In genomic region chr10:10544955-10545354, GRCm38 (mm10) we compare ENCODE assay signal across 33 mouse cellular contexts.
"Had no signal": no experiment of that assay in that cellular context is flagged by ENCODE, and none has a peak within 500 bp of the region (broad histone marks: within the 10 kb centered on the region; RNA-seq: fewer than 3 reads in every experiment).

No protein-coding gene starts in this region.

- H3K4me3 ChIP-seq: limb, embryonic 10.5 days; limb, embryonic 12.5 days; limb, embryonic 13.5 days; limb, embryonic 15.5 days; liver, embryonic 12.5 days; liver, embryonic 13.5 days; liver, embryonic 15.5 days; lung, embryonic 15.5 days; megakaryocyte, embryonic 14.5 days; midbrain, embryonic 10.5 days; midbrain, embryonic 12.5 days; midbrain, embryonic 13.5 days; midbrain, embryonic 15.5 days; myocyte; neural tube, embryonic 12.5 days; neural tube, embryonic 13.5 days had no signal

- H3K27me3 ChIP-seq: limb, embryonic 12.5 days; limb, embryonic 13.5 days; limb, embryonic 15.5 days; liver, embryonic 12.5 days; liver, embryonic 13.5 days; liver, embryonic 15.5 days; lung, embryonic 15.5 days; megakaryocyte, embryonic 14.5 days; midbrain, embryonic 12.5 days; midbrain, embryonic 13.5 days; midbrain, embryonic 15.5 days; neural tube, embryonic 12.5 days; neural tube, embryonic 13.5 days had no signal

- DNase-seq: left cerebral cortex, postnatal 4 days; liver; liver, embryonic 13.5 days; liver, postnatal 0 days; lung, adult 18-20 months; lung, adult 2 months; lung, embryonic 14.5 days; lung, postnatal 10 days; lung, postnatal 14 days; lung, postnatal 36 days; lung, postnatal 4 days; midbrain, embryonic 14.5 days had no signal

- H3K36me3 ChIP-seq: limb, embryonic 10.5 days; limb, embryonic 13.5 days; liver, embryonic 12.5 days; liver, embryonic 13.5 days; liver, embryonic 15.5 days; lung, embryonic 15.5 days; midbrain, embryonic 10.5 days; midbrain, embryonic 12.5 days; midbrain, embryonic 13.5 days; midbrain, embryonic 15.5 days; neural tube, embryonic 12.5 days; neural tube, embryonic 13.5 days had no signal

- H3K9ac ChIP-seq: limb, embryonic 12.5 days; limb, embryonic 13.5 days; limb, embryonic 15.5 days; liver, embryonic 12.5 days; liver, embryonic 13.5 days; liver, embryonic 14.5 days; liver, embryonic 15.5 days; liver, postnatal 0 days; lung, embryonic 14.5 days; lung, embryonic 15.5 days; midbrain, embryonic 12.5 days; midbrain, embryonic 13.5 days; midbrain, embryonic 15.5 days; neural tube, embryonic 12.5 days; neural tube, embryonic 13.5 days had no signal

- H3K4me2 ChIP-seq: limb, embryonic 12.5 days; limb, embryonic 13.5 days; limb, embryonic 15.5 days; liver, embryonic 11.5 days; liver, embryonic 12.5 days; liver, embryonic 13.5 days; liver, embryonic 15.5 days; lung, embryonic 14.5 days; lung, embryonic 15.5 days; midbrain, embryonic 11.5 days; midbrain, embryonic 12.5 days; midbrain, embryonic 13.5 days; midbrain, embryonic 15.5 days; neural tube, embryonic 12.5 days; neural tube, embryonic 13.5 days had no signal

- H3K4me1 ChIP-seq: limb, embryonic 10.5 days; limb, embryonic 12.5 days; limb, embryonic 13.5 days; limb, embryonic 15.5 days; liver, embryonic 12.5 days; liver, embryonic 13.5 days; liver, embryonic 15.5 days; midbrain, embryonic 10.5 days; midbrain, embryonic 12.5 days; midbrain, embryonic 13.5 days; midbrain, embryonic 15.5 days; neural tube, embryonic 12.5 days; neural tube, embryonic 13.5 days had no signal

- ATAC-seq: liver, embryonic 12.5 days; liver, postnatal 0 days; lung, postnatal 0 days; midbrain, embryonic 13.5 days; midbrain, embryonic 15.5 days; midbrain, embryonic 16.5 days had no signal

- H3K27ac ChIP-seq: limb, embryonic 10.5 days; limb, embryonic 12.5 days; limb, embryonic 13.5 days; limb, embryonic 15.5 days; liver, embryonic 12.5 days; liver, embryonic 13.5 days; liver, embryonic 14.5 days; liver, embryonic 15.5 days; lung, embryonic 15.5 days; macrophage; midbrain, embryonic 10.5 days; midbrain, embryonic 12.5 days; midbrain, embryonic 13.5 days; midbrain, embryonic 15.5 days; neural tube, embryonic 12.5 days; neural tube, embryonic 13.5 days had no signal

- H3K9me3 ChIP-seq: limb, embryonic 10.5 days; limb, embryonic 12.5 days; limb, embryonic 13.5 days; limb, embryonic 15.5 days; liver, embryonic 12.5 days; liver, embryonic 13.5 days; liver, embryonic 15.5 days; lung, embryonic 15.5 days; megakaryocyte, embryonic 14.5 days; midbrain, embryonic 10.5 days; midbrain, embryonic 12.5 days; midbrain, embryonic 13.5 days; midbrain, embryonic 15.5 days; neural tube, embryonic 12.5 days; neural tube, embryonic 13.5 days had no signal
